Mouse (Mus musculus) frontal cortex, postnatal 25 days (tissue): ENCODE data around the gene Gm2174.
A peak's percentile ranks its signal among the peaks of the same experiment; 100 is the strongest.

Experiments
- DNase-seq, 2 experiments: peaks; one replicate each; pipeline ENCODE4 v3.0.0; 2022; ENCODE audit warnings: low spot score in 2 of 2

Gene Gm2174

GRCm38 (mm10) chrX:56447524-56448015 lies at the start of gene Gm2174:
Gm2174 (plus strand) TSS chrX:56447965.
- no peak for DNase-seq

DNA sequence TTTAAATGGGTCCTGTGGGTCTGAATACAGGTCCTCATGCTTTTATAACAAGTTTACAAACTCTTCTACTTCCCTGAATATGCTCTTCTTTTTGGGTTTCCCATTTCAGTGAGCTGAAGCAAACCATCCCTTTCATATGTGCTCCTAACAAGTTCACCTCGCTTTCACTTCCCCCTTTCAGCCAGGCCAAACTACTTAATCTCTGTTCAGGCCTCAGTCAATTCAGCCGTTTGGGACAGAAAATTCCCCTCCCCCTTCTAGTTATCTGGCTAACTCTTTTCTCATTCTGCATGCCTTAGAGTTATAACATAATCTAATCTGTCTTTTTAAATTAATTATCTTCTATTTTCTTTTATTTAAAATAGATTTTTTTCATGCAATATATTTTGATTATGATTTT lies 43.1 kb upstream of the Gm2174 start:
- no peak for DNase-seq

DNA sequence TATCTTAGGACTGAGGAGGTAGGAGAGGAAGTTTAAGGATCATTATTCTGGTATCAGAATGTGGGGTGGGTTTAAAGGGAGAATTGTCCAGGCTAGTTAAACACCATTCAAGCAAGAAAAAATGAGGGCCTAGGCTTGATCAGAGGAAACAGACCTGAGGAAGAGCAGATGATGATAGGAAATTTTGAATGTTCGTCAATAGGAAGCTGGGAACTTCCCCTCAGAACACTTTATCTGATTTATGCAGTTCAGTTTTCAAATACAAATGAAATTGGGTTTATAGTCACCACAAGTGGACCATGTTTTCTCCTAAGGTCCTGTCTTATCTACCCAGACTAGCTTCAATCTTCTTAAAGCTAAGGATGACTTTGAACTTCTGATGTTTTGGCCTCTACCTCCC lies 42.3 kb upstream of the Gm2174 start:
- no peak for DNase-seq

DNA sequence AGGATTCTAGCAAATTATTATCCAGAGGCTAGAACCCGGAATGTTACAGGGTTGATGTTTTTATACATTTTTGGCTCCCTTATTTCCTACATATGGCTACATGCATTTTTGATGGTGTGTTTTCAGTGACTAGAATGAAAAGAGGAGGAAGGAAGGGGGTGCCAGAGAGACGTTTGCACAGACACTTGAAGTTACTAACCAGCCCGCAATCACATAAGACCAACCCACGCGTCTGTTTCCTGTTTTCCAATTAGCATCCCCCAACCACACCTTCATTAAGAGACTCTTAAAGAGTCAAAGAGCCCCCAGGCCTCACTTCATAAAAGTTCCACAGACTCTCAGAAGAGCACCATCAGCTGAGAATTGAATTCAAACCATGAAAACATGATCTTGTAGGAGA lies 41.6 kb upstream of the Gm2174 start:
- no peak for DNase-seq

DNA sequence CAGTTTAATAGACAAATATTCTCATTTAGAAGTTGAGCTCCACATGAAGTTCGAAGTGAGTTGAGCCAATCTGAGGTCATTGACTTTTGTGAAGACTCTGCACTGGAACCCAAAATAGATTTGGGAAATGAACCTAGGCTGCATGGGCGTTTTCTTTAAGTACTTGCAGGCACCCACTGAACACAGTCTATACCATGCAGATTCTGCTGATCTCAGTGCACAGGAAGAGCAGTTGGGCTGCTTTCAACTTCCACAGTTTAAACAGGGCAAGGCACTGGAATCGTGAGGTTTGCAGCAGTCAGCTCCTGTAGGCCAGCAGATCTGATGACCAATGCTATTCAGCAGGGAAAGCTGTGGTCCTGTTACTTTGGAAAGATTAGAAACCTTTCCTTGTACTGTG lies 31.5 kb upstream of the Gm2174 start:
- no peak for DNase-seq

DNA sequence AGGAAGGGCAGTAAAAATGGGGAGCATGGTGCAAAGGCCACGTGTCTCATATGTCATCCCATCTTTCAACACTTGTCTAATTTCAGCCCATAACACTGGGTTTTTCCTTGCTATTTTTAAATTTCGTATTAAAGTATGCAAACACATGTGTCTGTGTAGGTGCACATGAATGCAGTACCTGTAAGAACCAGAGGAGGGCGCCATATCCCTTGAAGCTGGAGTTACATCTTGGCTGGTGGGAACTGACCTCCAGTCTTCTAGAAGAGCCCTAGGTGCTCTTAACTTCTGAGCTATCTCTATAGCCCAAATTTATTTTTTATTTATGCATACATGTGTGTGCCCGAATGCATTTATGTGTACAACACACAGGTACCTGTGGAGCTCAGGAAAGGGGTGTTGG lies 30.2 kb upstream of the Gm2174 start:
- no peak for DNase-seq

GRCm38 (mm10) chrX:56430601-56431000 lies 17.2 kb upstream of the Gm2174 start:
- DNase-seq, result no peak

DNA sequence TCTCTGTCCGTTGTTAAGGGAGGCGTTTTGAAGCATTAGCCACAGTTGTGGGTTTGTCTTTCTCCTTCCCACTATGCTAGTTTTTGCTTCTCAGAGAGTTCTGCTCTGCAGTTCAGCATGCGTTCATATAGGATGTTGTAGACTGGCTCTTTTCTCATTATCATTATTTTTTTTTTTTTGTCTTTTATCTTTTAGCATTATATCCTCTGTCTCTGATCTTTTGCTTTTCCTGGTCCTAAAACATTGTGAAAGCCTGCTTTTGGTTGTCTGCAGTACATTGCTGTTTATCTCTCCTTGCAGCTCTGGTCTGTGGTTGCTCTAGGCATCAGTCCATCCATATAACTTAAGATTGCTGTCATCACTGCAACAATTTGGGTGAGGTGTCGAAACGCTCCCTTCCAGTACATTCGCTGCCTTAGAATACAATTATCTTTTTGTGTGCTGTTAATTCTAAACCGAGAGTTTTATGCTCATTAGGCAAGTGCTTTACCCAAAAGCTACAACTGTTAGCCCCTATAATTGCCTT lies 11.9 kb upstream of the Gm2174 start:
- no peak for DNase-seq

GRCm38 (mm10) chrX:56446487-56447428 lies 1.0 kb upstream of the Gm2174 start:
- no peak for DNase-seq

- DNase-seq, result peak; percentile 59 to 67
These were observed 7.1 kb downstream of the Gm2174 start, which contains the start of gene Ints6l for GRCm38 (mm10) chrX:56454671-56455371. Ints6l (plus strand) TSS chrX:56454857.

DNA sequence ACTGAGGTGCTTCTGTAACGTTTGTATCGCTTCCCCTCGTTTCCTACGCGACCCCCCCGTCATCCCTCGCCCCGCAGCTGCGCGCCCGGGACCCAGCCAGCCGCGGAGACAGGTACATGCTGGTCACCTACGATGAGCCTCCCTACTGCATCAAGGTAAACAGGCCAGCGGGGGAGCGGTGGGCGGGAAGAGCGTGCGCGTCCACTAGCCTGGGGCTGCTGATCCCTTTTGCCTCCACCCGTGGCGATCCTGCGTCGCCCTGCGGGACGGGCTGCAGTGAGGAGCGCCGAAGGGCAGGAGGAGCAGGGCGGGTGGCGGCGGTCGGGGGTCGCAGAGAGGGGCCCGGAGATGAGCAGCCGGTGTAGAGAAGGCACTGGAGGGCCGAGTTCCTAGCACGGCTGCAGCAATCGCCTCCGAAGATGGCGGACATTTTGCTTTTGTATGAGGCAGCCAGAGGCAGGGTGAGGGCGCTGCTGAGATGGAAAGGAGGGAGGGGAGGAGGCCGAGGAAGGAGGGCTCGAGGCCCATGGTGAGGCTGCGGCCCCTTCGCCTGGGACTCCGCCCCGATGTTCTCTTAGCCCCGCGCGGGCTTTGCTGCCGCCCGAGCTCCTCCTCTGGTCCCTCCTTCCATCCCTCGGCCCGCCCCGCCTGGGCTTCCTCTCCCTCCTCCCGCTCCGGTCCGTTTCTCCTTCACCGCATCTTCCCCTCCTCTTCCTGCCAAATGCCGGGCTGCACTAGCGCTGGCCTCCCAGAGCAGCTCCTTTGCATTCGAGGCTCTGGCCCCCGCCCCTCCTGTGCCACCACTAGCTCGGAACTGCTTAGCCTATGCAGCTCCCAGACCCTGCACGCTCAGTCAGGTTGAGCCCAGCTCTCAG lies 7.8 kb downstream of the Gm2174 start:
- DNase-seq, result peak; percentile 60 to 72

DNA sequence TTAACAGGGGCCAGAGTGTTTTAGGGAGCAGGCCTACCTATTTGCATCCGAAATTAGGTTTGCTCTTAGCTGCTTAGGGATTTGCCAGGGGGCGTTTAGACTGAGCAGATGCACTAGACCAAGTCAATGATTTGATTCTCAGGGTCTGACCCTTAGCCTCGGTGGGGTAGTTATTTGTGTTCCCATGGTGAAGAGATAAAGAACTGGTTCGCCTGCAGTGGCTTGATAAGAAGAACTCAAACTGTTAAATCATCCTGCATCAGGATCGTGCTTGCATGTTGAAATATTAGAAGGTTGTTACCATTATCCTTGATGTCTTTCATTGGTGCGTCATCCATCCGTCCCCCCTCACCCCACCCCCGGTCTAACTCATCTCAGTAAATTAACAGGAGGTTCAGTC lies 8.6 kb downstream of the Gm2174 start:
- DNase-seq, result no peak

GRCm38 (mm10) chrX:56462020-56462933 lies 14.5 kb downstream of the Gm2174 start:
- DNase-seq, result no peak

- no peak for DNase-seq
These were observed 17.1 kb downstream of the Gm2174 start for GRCm38 (mm10) chrX:56464906-56465305.

DNA sequence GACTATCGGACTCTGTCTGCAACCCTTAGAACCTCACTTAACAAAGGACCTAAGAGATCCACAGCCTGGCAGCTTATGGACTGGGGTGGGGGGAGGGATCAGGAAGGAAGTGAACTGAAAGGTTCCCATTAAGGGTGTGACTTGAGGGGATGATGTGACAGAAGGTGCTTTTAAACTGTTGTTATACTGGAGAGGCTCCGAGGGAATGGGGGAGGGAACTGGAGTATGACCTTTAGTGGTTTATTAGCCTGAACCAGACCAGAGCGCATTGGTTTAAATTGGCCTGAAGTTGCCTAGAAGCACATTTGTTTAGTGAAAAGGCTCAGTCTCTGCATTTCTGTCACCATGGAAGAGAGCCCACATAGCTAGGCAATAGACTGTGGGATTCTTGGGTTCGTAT lies 19.9 kb downstream of the Gm2174 start:
- no peak for DNase-seq

- no peak for DNase-seq
These were observed 20.7 kb downstream of the Gm2174 start for GRCm38 (mm10) chrX:56468422-56468821.

DNA sequence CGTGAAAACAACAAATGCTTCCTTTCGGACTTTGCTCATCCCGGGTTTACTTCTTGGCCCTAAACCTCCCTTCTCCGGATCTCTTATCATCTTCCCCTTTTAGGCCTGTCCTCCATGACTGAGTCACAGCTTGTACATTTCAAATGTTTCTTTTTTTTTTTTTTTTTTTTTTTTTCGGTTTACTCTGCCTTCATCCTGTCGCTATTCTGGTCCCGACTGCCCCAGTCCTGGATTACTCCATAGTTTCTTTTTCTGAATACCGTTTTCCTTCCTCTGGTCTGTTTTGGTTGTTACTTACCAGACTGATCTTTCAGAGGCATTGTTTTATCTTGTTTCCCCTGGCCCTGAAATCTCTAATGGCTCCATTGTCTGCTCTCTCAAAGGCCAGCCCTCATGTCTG lies 26.3 kb downstream of the Gm2174 start:
- DNase-seq, result no peak

DNA sequence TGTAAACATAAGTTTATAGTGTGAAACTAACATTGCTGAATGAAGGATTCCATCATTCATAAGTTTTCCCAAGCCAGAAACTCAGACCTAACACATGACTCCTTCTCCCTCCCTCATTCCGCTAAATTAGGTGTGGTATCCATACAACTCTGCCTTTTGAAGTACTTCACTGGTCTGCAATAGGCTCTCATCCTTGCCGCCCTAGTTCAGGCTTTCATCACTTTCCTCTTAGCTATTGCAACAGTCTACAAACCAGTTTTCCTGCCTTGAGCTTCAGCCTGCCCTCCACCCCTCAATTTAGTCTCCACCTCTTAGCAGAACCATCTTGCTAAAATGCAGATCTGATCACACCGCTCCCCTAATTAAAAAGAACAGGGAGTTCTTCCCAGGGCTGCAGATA lies 29.8 kb downstream of the Gm2174 start:
- DNase-seq, result no peak

GRCm38 (mm10) chrX:56481906-56482305 lies 34.1 kb downstream of the Gm2174 start:
- no peak for DNase-seq

GRCm38 (mm10) chrX:56489758-56490157 lies 42.0 kb downstream of the Gm2174 start:
- peak; percentile 36 to 67 for DNase-seq
